Mouse (Mus musculus) embryonic facial prominence, embryonic 10.5 days (tissue): ENCODE data around the gene Plekhm1. TPM values are rescaled to one million over a fixed set of nuclear protein-coding genes. Genes with fewer than 3 reads are reported as not detected.
A peak's percentile ranks its signal among the peaks of the same experiment; 100 is the strongest.

Experiments used
- DNase-seq: peaks from one replicate; pipeline ENCODE4 v3.0.0-alpha.2; 2017; ENCODE audit warnings: low spot score
- H3K27ac ChIP-seq: fragments of 300-500 bp; sonication (generic); replicated peaks from 2 replicates; pipeline ENCODE4 v1.5.1; 2016; ENCODE audit warnings: mild to moderate bottlenecking
- H3K27me3 ChIP-seq: fragments of 300-500 bp; sonication (generic); replicated peaks from 2 replicates; pipeline ENCODE4 v1.6.1; 2016; ENCODE audit warnings: low read depth, mild to moderate bottlenecking; ENCODE audit not compliant: poor library complexity, severe bottlenecking
- H3K36me3 ChIP-seq: fragments of 300-500 bp; sonication (generic); replicated peaks from 2 replicates; pipeline ENCODE4 v1.6.1; 2016; ENCODE audit warnings: mild to moderate bottlenecking, moderate library complexity
- H3K4me1 ChIP-seq: fragments of 300-500 bp; sonication (generic); 2 replicates; pipeline ENCODE4 v1.6.1; 2016
- H3K4me3 ChIP-seq: fragments of 300-500 bp; sonication (generic); 2 replicates; pipeline ENCODE4 v1.5.1; 2016; ENCODE audit warnings: mild to moderate bottlenecking, moderate library complexity
- H3K9me3 ChIP-seq: fragments of 300-500 bp; sonication (generic); 2 replicates; pipeline ENCODE4 v1.6.1; 2016; ENCODE audit warnings: mild to moderate bottlenecking
- WGBS: fragments of 180-500 bp; shearing (Covaris S2); methylation state at CpG from one replicate; pipeline ENCODE4 v1.1.7; 2016; 5-methylcytosine and 5-hydroxymethylcytosine counted together
- polyA plus RNA-seq: library from polyadenylated mRNA; unstranded; fragments of >200 nt; fragmentation: Nextera tagmentation; extraction: Ambion mirVana; gene quantifications from 2 replicates; pipeline ENCODE4 v1.2.1, GENCODE M21; 2016

Plekhm1 gene
- polyA plus RNA-seq, 1 experiment from 2014 or later: 8.1 TPM

DNA sequence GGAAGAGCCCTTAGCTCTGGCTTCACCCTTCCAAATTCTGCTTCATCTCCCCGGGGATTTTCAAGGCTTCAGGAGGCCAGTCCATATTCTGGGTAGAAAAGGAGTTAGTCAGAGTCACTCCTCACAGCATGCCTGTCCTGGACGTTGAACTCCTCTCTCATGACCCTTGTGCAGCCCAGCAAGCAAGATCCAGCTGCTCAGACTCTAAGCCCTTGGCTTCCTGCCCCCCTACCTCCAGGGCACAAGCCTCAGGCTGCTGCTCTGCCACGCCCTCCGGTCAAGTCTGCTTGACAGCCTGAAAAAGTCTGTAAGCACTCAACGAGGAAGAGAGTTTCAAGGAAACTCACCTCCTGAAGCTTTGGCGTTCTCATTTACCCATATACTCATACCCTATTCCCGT, 5.9 kb downstream of the Plekhm1 start:
- Histone ChIP-seq H3K27ac (no peak overlapping the region), H3K4me3 (no peak overlapping the region), H3K9me3 (no peaks in the 10 kb centered on the region), H3K27me3 (no peaks in the 10 kb centered on the region), H3K4me1 (peaks cover 13% of the 10 kb centered on the region), H3K36me3 (peaks cover 47% of the 10 kb centered on the region)
- DNase-seq: no peak
- WGBS: 74% methylated on average over 7 of the region's 7 CpGs

DNA sequence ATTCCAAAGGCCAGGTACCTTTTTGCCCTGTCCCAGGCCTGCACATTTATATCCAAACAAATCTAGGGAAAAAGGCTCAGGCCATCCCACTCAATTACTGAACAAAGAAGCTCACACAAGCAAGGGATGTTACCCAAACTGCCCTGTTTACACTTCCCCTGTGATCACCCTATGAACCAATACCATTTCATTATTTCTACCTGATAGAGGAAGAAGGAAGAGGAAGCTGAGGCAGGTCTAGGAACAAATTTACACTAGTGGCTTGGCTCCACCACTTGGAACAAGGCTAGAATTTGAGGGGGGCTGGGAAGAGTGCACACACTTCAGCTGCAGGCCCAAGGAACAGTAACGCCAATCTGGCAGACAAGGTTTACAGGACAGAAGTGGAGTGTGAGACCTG, 6.7 kb downstream of the Plekhm1 start:
- no peak overlapping the region for H3K4me3 ChIP-seq
- peaks cover 6% of the 10 kb centered on the region for H3K4me1 ChIP-seq
- no peak overlapping the region for H3K27ac ChIP-seq
- H3K27me3 ChIP-seq: no peaks in the 10 kb centered on the region
- WGBS: 92% methylated on average over 1 of the region's 1 CpGs
- H3K36me3 ChIP-seq: peaks cover 51% of the 10 kb centered on the region
- no peak for DNase-seq
- no peaks in the 10 kb centered on the region for H3K9me3 ChIP-seq

DNA sequence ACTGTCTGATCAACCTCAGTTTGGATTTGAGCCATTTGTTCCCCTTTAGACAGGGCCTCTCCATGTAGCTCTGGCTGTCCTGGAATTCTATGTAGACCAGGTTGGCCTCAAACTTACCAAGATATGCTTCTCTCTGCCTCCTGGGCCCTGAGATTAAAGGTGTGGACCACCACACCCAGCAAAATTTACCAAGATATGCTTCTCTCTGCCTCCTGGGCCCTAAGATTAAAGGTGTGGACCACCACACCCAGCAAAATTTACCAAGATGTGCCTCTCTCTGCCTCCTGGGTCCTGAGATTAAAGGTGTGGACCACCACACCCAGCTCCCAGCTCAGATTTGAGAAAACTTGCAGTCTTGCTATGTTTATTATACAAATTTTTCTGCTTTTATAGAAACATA, 7.9 kb downstream of the Plekhm1 start:
- no peak overlapping the region for H3K4me3 ChIP-seq
- no peak for DNase-seq

DNA sequence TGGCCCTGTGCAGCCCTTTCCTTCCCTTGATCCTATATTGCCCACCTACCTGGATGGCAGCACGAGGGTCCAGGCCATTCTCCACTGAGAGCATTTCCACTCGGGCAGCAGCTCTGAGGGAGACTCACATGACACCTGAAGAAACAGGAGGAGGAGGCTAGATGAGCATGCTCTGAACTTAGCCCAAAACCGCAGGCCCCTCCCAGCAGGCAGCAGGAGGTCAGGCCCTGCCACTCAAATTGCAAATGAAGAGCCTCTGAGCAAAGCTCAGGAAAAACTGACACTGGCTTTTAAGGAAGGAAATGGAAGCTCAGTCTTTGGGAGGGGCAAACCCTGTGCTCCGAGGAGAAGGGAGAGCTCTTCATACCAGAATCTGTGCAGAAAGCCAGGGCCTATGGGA, 8.7 kb downstream of the Plekhm1 start:
- Histone ChIP-seq H3K9me3 (no peaks in the 10 kb centered on the region), H3K27me3 (no peaks in the 10 kb centered on the region), H3K27ac (no peak overlapping the region), H3K4me1 (0 out of 2 replicates have a peak, but pooled peaks cover 3% of the 10 kb centered on the region), H3K4me3 (no peak overlapping the region), H3K36me3 (peaks cover 48% of the 10 kb centered on the region)
- 64% methylated on average over 4 of the region's 4 CpGs for WGBS
- DNase-seq: no peak

More for the DNA sequence above, 7.9 kb downstream of the Plekhm1 start:
- H3K4me1 ChIP-seq: 0 out of 2 replicates have a peak, but pooled peaks cover 3% of the 10 kb centered on the region
- H3K36me3 ChIP-seq: peaks cover 51% of the 10 kb centered on the region
- no peaks in the 10 kb centered on the region for H3K27me3 ChIP-seq
- no peak overlapping the region for H3K27ac ChIP-seq
- no peaks in the 10 kb centered on the region for H3K9me3 ChIP-seq

DNA sequence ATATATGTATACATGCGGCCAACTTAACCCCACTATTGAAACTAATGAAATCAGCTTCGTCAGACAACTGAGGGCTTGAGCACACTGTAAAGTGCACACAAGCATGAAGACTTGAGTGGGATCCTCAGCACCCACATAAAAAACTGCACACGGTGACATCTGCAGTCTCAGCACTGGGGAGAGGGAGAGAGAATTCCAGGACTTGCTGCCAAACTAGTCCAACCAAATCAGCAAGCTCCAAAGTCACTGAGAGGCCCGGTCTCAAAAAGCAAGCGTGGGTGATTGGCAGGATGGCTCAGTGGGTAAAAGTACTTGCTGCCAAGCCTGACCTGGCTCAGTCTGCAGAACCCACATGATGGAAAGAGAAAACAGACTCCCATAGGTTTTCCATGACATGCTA, 9.7 kb downstream of the Plekhm1 start:
- no peaks in the 10 kb centered on the region for H3K27me3 ChIP-seq
- WGBS: 92% methylated on average over 5 of the region's 5 CpGs
- no peak overlapping the region for H3K4me3 ChIP-seq
- DNase-seq: no peak
- 0 out of 2 replicates have a peak, but pooled peaks cover 3% of the 10 kb centered on the region for H3K4me1 ChIP-seq
- H3K9me3 ChIP-seq: no peaks in the 10 kb centered on the region
- H3K27ac ChIP-seq: no peak overlapping the region
- H3K36me3 ChIP-seq: peaks cover 49% of the 10 kb centered on the region

DNA sequence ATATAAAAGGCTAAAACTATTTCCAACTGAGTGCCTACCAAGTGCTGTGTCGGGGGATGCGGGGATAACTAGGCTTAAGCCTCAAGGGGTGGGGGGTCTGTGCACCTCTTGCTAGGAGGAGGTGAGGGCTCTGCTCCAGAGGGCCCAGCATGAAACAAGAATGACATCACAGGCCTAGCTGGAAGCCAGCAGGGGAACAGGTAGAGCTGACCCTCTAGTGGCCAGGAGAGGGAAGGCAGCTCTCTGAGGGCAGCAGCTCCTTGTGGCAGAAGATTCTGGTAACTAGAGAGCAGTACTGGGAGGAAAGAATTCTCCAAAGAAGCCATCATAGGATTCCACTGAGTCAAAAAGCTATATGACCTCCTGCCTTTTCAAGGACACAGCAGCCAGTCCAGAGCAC, 10.3 kb downstream of the Plekhm1 start:
- H3K9me3 ChIP-seq: no peaks in the 10 kb centered on the region
- 58% methylated on average over 2 of the region's 2 CpGs for WGBS
- H3K27me3 ChIP-seq: no peaks in the 10 kb centered on the region
- H3K36me3 ChIP-seq: peaks cover 49% of the 10 kb centered on the region
- no peak overlapping the region for H3K4me3 ChIP-seq
- H3K27ac ChIP-seq: no peak overlapping the region
- peak; percentile 58 for DNase-seq
- H3K4me1 ChIP-seq: 0 out of 2 replicates have a peak, but pooled peaks cover 3% of the 10 kb centered on the region

DNA sequence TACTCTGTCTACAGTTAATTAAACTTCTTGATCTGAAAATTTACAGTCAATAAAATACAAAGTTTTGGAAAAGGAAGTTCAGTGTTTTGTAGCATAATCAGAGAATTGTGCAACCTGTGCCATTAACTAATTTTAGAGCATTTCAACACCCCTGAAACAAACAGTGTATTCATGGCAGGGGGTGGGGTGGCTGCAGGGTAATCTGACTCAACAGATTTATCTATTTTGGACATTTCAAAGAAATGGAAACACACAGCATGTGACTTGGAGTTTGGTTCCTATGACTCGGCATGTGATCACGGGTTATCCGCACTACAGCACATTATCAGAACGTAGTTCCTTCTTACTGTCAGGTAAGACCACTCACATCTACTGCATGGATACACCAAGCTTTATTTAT, 12.5 kb downstream of the Plekhm1 start:
- Histone ChIP-seq H3K36me3 (peaks cover 57% of the 10 kb centered on the region), H3K9me3 (no peaks in the 10 kb centered on the region), H3K4me3 (no peak overlapping the region), H3K4me1 (peaks cover 3% of the 10 kb centered on the region; the same call in 1 of the 2 replicates), H3K27ac (no peak overlapping the region), H3K27me3 (no peaks in the 10 kb centered on the region)
- 95% methylated on average over 4 of the region's 4 CpGs for WGBS
- no peak for DNase-seq

DNA sequence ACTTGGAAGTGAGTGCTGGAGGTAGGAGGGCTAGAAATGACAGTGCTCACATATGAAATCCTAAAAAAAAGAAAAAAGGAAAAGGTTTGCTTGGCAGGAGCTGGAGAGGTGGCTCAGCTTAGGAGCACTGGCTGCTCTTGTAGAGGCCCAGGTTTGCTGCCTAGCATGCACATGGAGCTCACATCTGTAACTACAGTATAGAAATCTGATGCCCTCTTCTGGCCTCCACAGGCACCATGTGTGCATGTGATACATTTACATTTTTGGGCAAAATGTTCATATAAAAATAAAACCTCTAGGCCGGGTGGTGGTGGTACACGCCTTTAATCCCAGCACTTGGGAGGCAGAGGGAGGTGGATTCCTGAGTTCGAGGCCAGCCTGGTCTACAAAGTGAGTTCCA, 13.4 kb downstream of the Plekhm1 start:
- DNase-seq: no peak
- whole genome bisulfite sequencing: 86% methylated on average over 3 of the region's 3 CpGs
- Histone ChIP-seq H3K36me3 (peaks cover 62% of the 10 kb centered on the region), H3K9me3 (no peaks in the 10 kb centered on the region), H3K27ac (no peak overlapping the region), H3K27me3 (no peaks in the 10 kb centered on the region), H3K4me1 (peaks cover 9% of the 10 kb centered on the region), H3K4me3 (no peak overlapping the region)

DNA sequence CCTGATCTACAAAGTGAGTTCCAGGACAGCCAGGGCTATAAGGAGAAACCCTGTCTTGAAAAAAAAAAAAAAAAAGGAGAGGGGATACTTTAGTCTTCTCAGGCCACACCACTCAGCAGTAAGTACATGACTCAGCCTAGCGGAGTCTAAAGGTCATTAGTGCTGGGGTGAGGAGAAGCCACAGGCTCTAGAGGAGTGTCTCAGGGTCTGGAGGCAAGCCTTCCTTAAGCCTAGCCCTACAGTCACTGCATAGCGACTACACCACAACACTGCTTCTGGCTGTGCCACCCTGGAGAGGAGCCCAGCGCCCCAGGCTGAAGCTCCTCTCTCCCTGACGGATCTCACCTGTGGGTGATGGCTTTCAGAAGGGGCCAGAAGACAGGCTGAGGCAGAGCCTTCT, 15.8 kb downstream of the Plekhm1 start:
- Histone ChIP-seq H3K4me1 (peaks cover 6% of the 10 kb centered on the region), H3K36me3 (peaks cover 63% of the 10 kb centered on the region), H3K4me3 (no peak overlapping the region), H3K27me3 (no peaks in the 10 kb centered on the region), H3K9me3 (no peaks in the 10 kb centered on the region), H3K27ac (no peak overlapping the region)
- no peak for DNase-seq
- WGBS: 86% methylated on average over 4 of the region's 4 CpGs

DNA sequence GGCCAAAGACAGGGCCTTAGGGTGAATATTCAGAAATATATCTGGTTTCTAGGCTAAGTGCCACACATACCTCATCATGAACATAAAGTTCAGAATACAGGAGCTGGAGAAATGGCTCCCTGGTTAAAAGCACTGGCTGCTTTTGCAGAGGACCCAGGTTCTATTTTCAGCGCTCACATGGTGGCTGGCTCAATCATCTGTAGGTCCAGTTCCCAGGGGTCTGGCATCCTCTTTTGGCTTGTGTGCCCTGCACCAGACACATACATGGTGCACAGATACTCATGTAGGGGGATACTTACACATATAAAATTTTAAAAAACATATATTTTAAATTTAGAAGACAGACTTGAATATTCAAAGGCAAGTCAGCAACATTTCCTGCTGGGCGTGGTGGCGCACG, 16.3 kb downstream of the Plekhm1 start:
- H3K27ac ChIP-seq: no peak overlapping the region
- H3K27me3 ChIP-seq: no peaks in the 10 kb centered on the region
- no peak for DNase-seq
- 97% methylated on average over 4 of the region's 4 CpGs for WGBS
- no peaks in the 10 kb centered on the region for H3K9me3 ChIP-seq
- peaks cover 6% of the 10 kb centered on the region for H3K4me1 ChIP-seq
- H3K4me3 ChIP-seq: no peak overlapping the region
- peaks cover 63% of the 10 kb centered on the region for H3K36me3 ChIP-seq

DNA sequence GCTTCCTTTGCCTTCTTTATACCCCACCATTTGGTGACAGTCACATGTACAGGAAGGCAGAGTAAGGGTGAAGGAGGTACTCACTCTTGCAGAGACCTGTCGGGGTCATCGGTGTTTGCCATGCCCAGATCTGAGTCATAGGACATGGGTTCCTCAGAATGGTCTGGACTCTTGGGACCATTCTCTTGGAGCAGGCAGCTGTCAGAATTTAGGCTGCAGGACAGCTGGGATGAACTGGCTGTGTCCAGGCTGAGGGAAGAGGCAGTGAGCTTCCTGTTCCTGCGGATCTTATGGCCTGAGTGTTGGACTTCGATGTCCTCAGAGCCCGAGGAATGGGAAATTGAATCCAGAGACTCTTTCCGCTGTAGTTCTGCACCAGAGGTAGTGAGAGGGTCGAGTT, 17.9 kb downstream of the Plekhm1 start:
- no peak for DNase-seq
- peaks cover 72% of the 10 kb centered on the region for H3K36me3 ChIP-seq
- H3K27me3 ChIP-seq: no peaks in the 10 kb centered on the region
- no peak overlapping the region for H3K4me3 ChIP-seq
- peaks cover 6% of the 10 kb centered on the region for H3K4me1 ChIP-seq
- H3K9me3 ChIP-seq: no peaks in the 10 kb centered on the region
- no peak overlapping the region for H3K27ac ChIP-seq
- WGBS: 75% methylated on average over 7 of the region's 7 CpGs

DNA sequence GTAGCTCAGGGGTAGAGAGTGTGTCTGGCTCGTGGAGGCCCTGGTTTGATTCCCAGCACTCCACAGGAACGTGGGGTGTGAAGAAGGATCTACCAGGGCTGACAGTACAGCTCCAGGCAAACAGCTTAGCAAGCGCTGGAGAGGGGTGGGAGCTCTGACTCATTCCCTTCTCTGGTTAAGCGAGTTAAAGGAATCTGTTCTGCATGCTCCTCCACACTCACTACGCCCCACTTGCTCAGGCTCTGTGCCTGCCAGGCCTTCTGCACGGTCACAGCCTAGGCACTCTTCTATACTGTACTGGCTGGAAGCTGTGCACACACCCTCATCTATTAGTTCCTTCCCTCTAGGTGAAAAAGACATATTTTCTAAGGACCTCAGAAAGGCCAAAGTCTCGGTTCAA, 18.5 kb downstream of the Plekhm1 start:
- peaks cover 76% of the 10 kb centered on the region for H3K36me3 ChIP-seq
- H3K4me3 ChIP-seq: no peak overlapping the region
- no peak for DNase-seq
- no peaks in the 10 kb centered on the region for H3K9me3 ChIP-seq
- H3K4me1 ChIP-seq: peaks cover 6% of the 10 kb centered on the region
- WGBS: 87% methylated on average over 7 of the region's 7 CpGs
- no peak overlapping the region for H3K27ac ChIP-seq
- H3K27me3 ChIP-seq: no peaks in the 10 kb centered on the region

DNA sequence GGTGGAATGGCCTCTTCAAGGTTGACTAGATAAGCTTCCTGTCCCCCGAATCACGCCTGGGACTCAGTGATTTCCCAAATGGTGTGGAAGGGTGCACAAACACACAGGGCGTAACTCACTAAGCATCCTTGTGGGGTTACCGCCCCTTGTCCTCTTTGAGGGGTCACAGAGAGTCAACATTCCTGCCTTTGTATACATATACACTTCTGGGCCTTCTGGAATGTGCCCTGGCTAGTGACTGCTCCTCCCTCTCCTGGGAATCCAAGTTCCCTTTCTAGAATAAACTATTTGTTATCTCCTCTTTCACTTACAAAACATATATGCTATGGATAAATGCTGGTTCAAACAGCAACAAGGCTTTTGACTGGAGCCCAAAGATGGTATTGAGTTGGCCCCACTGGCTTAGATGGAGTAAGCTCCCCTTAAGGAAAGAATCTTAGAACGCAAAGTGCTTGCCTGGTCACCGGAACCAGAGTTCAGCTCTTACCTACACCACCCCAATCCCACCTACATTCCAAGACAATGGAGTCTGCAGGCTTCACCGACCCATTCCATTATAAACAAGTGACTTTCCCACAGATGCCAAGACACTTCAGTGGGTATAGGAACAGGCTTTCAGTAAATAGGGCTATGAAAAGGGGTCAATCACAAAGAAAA, 24.5 kb downstream of the Plekhm1 start:
- H3K36me3 ChIP-seq: peaks cover 54% of the 10 kb centered on the region
- 78% methylated on average over 7 of the region's 7 CpGs for WGBS
- DNase-seq: no peak
- peaks cover 15% of the 10 kb centered on the region; the same call in 1 of the 2 replicates for H3K4me1 ChIP-seq
- H3K9me3 ChIP-seq: no peaks in the 10 kb centered on the region
- no peak overlapping the region for H3K27ac ChIP-seq
- no peaks in the 10 kb centered on the region for H3K27me3 ChIP-seq
- H3K4me3 ChIP-seq: no peak overlapping the region
